Mouse (Mus musculus): ENCODE measurements around the gene Olfr90. TPM values are rescaled to one million over a fixed set of nuclear protein-coding genes. Genes with fewer than 3 reads are reported as not detected.
"Not testable (repeated sequence)": the region's sequence is repeated elsewhere in the genome, so short reads cannot be mapped to it uniquely, and the experiment has no call there.

Olfr90 gene
- total RNA-seq (2021) = not detected
- long read RNA-seq, experiment 1 = 0 reads
- long read RNA-seq, experiment 2 = 0 reads

DNA sequence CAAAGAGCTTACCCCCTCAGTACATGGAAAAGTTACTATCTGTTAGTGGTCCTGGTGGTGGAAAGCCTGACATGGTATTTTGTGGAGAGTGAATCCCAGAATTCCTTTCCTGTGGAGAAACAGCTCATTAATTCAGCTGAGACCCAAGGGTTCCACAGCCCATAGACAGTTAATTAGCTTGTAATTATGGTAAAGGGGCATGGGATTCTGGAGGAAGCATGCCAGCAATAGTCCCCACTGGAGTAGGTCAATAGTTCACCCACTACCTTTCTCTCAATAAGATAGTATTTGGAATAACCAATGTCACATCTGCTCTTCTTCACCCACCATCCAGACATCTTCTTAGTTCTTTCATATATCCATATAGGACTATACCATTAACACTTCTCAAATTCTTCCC, at the start of gene Olfr90:
TSS of gene Olfr90 (minus strand) at position 101 of the 400 bp plus-strand sequence.
- DNase-seq = no peak

DNA sequence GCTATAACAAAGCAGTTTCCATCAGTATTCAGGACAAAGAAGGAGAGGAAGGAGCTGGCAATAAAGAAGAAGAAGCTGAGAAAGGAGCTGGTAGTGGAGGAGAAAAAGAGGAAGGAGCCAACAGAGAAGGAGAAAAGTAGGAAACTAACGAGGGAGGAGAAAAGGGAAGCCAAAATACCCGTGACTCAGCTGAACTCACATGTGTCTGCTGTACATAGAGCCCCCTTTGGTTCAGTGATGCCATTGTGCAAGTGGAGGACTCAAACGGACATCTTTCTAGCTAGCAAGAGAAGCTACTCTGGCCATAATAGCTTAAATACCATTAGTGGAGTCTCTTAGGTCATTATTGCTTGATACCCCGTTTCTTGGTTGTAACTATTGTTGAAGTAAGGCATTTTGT, 43.1 kb upstream of the Olfr90 start:
- not testable (repeated sequence) for DNase-seq

DNA sequence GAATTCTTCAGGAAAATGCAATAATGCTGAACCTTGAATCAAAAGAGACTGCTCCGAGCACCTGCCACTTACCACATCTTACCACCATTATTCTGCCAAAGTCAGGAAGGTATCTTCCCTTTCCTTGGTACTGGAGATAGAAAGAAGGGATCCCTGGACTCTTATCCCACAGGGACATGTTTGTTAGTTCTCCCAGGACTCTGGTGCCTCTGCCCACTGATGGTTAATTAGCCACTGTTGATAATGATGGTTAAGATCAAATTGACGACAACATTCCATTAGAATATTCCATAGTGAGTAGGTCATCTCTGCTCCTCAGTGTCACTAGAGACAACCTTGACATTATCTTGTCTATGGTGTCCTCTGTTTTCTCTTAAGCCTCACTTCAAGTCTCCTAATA, 31.7 kb upstream of the Olfr90 start, which contains the start of gene Olfr92:
TSS of gene Olfr92 (minus strand) at position 101 of the 400 bp plus-strand sequence.
- DNase-seq = no peak

DNA sequence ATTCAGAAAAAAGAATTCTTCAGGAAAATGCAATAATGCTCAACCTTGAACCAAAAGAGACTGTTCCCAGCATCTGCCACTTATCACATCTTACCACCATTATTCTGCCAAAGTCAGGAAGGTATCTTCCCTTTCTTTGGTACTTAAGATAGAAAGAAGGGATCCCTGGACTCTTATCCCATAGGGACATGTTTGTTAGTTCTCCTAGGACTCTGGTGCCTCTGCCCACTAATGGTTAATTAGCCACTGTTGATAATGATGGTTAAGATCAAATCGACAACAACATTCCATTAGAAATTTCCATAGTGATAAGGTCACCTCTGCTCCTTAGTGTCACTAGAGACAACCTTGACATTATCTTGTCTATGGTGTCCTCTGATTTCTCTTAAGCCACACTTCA, 9.9 kb upstream of the Olfr90 start, which contains the start of gene Olfr91:
TSS of gene Olfr91 (minus strand) at position 101 of the 400 bp plus-strand sequence.
- DNase-seq = no peak

DNA sequence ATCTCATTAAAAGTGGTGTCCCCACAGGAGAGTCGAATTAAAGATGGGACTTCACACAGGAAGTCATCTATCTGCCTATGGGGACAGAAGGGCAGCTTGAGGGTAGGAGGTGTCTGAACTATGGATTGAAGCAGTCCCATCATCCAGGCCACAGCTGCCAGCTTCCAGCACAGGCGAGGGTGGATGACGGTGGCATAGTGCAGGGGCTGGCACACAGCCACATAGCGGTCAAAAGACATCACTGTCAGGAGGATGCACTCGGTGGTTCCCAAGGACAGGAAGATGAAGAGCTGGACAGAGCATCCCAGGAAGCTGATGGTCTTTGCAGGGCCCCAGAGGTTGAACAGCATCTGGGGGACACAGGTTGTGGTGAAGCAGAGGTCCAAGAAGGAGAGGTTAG, 5.0 kb upstream of the Olfr90 start:
- DNase-seq = no peak

DNA sequence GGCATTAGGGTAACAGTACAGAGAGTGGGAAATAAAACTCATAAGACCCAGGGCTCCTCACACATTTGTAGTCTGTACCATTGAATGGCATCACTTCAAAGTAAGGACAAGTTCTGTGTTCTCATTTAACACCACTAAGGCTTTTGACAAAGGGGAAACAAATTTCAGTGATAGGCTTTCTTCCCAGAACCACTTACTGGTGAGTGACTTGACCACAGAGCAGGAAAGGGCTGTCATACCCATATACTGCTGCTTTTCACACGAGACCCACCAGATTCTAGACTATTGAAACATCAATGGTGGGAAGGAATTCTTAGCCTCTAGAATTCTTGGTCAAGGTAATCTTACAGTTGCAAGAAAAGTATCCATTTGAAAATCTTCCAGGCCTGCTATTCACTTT, 3.9 kb upstream of the Olfr90 start:
- no peak for DNase-seq

DNA sequence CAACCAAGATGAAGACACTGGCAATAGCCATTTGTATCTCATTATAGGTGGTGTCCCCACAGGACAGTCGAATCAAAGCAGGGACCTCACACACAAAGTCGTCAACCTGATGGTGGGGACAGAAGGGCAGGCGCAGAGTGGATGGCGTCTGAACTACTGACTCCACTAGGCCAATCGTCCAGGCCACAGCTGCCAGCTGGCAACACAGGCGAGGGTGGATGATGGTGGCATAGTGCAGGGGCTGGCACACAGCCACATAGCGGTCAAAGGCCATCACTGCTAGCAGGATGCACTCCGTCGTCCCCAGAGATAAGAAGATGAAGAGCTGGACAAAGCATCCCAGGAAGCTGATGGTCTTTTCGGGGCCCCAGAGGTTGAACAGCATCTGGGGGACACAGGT, 2.8 kb downstream of the Olfr90 start:
- no peak for DNase-seq

DNA sequence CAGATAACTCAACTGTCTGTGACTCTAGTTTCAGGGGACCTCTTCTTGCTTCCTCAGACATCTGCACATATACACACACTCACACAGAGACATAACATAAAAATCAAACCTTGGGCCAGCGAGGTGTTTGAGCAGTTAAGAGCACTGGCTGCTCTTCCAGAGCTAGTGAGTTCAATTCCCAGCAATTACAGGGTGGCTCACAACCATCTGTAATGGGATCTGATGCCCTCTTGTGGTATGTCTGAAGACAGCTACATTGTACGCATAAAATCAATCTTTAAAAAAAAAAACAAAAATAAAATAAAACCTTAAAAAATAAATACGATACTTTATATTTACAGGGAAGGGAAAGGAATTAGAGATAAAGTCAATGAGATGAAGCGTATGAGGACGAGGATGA, 3.7 kb downstream of the Olfr90 start:
- DNase-seq = no peak

DNA sequence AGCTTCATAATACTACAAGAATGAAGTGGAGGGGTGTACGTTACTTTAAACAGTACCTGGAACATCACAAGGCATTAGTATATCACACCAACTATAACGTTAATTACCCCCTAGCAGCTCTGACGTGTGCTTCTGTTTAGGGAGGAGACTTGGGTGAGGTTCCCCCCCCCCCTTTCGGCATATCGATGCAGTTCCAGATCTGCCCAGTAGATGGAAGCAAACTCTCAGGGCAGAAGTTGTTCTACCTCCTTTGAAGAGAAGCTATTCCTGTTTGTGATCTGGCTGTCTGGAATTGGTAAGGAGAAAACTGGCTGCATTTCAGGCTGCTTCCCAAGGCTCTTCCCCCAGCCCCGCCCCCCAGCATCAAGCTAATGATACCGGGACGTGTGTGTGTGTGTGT, 5.0 kb downstream of the Olfr90 start:
- peak; percentile 77 for DNase-seq

DNA sequence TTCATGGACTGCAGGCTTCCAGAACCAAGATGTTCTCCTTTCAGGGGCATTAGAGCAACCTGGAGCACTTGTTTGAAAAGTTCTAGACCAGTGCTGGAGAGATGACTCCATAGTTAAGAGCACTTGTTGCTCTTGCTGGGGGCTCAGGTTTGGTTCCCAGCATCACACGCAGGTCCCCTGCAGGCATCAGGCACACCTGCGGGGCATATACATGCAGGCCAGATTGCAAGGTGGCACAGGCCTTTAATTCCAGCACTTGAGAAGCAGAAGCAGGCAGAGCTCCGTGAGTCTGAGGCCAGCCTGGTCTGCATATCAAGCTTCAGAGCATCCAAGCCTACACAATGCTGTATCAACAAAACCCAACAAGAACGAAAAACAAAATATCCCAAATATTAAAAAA, 6.6 kb downstream of the Olfr90 start:
- DNase-seq = no peak

DNA sequence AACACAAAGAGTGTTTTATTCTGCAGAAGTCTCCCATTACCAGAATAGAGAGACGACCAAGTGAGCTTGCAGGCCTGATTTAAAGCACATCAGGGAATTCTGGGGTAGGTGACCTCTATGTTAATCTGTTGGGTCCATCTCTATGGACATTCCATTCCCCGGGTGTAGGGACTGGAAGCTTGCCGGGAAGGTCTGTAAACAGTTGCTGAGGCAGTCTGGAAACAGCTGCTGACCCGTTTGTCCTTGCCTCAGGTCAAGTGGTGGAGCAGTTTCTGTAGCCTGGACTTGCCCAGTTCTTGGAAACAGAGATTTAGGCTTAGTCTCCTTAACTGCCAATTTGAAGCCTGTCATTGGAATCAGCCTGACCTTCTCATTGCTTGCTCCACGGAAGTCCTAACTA, 8.2 kb downstream of the Olfr90 start:
- DNase-seq = no peak

DNA sequence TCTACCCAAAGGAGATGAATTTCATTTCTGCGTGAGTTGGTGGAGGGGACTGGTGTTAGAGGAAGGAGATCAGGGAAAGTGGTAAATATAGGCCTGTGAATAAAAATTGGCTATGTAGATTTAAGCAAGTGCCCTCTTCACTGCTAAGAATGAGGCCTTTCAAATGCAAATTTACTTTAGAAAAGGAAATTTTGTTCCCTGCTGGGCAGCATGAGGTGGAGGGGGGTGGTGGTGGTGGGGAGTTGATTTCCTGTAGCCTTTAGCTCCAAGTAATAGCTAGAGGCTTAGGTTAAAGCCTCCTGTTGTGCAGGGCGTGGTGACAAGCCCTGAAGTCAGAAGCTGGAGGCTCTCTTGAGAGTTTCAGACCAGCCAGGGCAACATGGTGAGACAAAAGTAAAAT, 9.3 kb downstream of the Olfr90 start:
- no peak for DNase-seq

DNA sequence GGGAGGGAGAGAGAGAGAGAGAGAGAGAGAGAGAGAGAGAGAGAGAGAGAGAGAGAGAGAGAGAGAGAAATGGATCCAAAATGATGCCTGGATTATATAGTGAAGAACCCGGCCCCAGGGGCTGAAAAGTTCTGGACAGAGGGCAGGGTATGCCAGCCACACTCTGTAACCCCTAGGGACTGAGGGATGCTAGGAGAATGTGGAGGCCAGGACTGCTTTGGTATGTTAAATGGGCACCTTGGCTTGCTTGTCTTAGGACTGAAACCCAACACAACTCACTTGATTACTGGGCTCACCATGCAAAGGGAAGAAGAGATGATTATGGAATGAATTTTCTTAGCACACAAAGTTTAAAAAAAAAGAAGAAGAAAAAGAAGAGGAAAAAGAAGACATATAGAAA, 10.1 kb downstream of the Olfr90 start:
- no peak for DNase-seq

DNA sequence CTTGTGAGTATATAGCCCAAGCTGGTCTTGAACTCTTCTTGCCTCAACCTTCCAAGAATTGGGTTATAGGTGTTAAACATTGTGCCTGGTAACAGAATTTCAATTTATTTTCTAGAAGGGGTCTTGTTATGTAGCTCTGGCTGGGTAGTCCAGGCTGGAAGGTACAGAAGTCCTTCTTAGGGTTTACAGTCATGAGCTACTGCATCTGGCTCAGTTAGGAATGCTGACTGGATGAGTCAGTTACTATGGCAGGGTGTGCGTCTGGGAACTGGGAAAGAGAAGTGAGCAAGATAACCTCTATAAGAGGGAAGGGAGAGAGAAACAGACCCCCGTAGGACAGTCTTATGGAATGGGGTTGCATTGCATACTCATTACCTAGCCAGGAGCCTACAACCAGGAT, 12.5 kb downstream of the Olfr90 start:
- no peak for DNase-seq

DNA sequence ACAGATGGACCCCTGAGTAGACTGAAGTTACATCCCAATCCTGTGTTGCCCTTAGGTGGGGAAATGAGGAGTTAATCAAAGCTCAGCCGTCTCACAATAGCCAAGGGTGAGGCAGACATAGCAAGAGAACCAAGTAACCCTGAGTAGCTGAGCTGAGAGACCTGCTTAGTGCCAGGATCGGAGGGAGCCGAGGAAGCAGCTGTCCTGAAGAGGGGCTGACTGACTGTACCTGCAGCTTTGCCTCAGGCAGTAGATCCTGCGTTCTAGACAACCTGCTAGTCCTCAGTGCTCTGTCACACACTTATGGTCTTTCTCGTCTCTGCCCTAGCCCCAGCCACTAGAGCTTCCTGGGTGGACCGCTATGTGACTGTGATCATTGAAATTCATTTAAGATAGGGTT, 13.1 kb downstream of the Olfr90 start:
- DNase-seq = no peak

DNA sequence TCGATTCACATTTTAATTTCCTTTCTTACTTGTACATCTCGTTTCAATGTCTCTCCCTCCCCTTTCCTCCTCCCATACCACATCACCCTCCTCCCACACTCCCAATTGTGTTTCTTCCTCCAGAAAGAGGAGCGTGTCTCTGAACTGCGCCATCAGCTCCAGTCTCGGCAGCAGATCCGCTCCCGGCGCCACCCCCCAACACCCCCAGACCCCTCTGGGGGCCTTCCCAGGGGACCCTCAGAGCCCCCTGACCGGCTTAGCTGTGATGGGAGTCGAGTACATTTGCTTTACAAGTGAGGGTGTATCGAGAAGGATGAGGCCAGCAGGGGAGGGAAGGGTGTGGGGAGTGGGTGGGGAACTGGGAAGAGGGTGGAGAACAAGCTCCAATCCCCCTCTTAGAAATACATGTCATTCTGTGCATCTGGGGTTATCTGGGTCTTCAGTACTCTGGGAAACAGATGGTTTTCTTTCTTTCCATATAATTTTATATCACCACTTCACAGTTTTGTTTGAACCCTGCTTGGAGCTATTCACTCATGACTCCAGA, 15.5 kb downstream of the Olfr90 start:
- DNase-seq = no peak

DNA sequence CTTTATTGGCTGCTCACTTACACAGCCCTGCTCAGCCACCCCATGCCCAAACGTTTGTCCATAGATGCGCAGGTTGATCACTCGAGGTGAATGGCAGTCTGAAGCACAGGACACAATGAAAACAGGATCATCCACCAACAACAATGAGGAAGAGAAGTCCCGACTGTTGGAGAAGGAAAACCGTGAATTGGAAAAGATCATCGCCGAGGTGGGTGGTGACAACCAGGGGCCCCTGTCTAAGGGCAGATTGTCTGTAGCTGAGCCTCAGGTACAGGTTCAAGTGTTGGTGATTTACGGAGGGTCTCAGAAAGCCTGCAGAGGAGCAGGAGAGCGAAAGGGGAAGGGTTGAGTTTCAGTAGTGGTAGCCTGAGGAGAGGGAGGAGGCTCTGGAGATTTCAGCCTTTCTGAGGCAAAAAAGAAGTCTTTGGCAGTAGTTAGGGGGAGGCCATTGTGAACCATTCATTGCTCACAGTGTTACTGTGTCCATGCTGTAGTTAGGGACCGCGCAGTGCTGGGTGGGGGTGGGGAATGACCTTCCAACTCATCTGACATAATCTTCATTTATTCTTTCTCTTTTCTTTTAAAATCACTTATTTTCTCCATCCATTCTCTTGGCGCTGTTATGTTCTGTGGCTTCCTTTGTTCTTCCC, 16.1 kb downstream of the Olfr90 start:
- DNase-seq = no peak

DNA sequence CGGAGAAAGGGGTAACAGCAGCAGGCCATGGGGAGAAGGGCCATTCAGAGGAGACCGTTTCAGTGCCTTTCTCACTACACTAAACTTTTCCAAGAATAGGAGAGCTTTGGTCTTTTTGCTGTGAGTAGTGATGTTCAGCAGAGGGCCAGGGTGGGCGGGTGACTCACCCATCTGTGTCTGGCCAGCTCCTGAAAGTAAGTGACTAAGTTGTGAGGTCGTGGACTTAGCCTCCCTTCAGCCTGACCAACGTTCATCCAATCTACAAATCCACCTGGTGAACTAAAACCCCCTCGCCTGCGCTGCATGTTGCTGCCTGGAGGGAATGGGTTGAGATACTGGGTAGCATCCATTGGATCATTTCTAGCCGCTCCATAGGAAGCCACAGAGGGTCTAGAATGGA, 18.2 kb downstream of the Olfr90 start:
- DNase-seq = no peak

DNA sequence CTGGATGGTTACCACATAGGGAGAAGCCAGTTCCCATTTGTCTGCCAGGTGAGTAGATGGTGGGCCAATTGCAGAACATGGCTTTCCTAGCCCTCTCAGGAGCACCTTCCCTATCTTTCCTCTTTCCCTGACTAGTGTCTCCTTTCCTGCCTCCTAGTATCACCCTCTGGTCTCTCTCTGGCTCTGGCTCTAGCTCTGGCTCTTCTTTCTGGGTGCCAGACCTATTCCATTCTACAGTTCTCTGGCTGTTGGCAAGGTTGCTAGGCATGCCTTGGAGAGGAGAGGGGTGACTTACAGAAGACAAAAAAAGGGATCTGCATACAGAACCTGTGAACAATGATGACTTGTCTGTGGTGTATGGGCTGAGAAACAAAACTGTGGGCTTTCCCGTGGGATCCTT, 20.4 kb downstream of the Olfr90 start:
- DNase-seq = no peak

DNA sequence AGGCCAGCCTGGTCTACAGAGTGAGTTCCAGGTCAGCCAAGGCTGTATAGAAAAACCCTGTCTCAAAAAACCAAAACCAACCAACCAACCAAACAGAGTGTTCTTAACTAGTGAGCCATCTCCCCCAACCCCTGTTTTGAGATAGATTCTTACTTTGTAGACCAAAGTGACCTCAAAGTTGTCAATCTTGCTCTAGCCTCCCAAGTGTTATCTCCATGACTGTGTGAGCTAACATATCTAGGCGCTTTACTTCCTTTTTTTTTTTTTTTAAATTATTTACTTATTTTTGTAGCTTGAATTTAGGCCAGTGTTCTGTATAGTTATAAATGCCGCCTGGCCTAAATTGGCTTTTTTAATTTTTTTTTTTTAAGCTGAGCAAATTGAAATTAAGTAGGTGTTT, 22.3 kb downstream of the Olfr90 start:
- no peak for DNase-seq

DNA sequence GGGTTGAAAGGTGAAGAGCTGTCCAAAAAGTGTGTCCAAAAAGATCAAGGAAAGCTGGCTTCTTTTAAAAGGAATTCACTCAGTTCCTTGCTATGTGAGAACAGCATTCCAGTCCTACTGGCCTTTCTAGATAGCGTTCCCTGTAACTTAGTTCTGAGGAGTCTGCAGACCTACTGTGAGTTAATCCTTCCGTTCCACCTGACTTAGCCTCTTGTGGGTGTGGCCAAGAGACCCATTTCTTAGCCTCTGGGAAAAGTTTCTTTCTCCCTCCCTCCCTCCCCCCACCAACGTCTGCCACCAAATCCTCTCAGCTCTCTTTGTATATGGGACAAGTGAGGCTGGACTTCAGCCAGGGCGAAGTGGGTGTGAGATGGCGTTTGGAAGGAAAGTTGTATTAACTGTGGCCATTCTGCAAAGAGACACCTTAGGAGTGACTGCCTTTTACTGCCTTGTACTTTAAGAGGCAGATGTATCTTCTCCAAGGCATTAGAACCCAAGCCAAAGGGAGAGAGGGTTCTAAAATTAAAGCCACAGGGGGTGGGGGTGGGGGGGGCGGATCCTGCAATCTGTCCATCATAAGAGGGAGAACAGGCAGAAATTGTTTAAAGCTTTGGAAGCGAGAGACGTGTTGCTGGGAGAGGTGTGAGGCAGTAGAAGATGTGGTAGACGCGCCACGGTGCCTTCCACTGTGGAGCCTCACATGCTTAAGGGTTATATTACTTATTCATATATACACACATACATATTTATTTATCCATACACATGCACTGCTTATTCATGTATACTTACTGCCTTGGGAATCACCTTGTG, 24.4 kb downstream of the Olfr90 start:
- DNase-seq = no peak

DNA sequence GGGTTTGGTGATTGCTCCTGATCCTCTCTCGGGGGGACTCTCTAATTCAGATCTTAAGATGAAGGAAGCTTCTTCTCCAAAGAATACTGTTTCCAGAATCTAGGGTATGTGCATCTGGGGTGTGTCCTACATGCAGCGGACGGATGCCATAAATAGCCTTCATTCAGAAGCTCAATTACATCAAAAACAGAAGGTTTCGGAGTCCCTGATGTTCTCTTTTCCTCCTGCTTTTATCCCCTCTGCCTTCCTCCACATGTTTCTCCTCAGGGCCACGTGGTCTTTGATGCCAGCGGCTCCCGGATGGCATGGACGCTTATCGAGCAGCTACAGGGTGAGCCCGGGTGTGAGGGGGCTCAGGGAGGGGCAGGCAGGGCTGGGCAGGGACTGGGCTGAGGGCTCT, 25.2 kb downstream of the Olfr90 start:
- DNase-seq = no peak

DNA sequence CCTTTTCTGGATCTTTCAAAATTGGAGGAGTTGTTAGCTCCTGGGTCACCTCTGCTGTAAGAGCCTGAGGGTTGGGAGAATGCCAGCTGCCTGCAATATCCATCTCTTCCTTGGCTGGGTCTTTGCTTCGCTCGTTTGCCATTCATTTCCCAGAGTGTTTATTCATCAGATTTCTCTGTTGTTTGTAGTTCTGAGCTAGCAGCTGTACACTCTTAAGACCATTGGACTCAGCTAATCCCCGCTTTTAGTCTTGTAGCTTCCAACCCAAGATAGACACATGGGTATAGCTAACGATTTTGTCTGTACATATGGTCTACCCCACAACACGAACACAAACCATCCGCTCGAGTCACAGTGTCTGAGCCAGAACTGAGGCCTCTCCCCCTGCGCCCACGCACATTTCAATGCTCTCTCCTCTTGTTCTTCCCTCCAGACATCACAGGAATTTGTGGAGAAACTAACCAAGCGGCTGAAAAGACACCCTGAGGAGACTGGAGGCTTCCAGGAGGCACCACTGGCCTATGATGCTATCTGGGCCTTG, 26.1 kb downstream of the Olfr90 start:
- DNase-seq = no peak

All from adrenal gland, postnatal 10 days (tissue).